10 mouse cellular contexts compared by ENCODE assay signal in the genomic region with DNA sequence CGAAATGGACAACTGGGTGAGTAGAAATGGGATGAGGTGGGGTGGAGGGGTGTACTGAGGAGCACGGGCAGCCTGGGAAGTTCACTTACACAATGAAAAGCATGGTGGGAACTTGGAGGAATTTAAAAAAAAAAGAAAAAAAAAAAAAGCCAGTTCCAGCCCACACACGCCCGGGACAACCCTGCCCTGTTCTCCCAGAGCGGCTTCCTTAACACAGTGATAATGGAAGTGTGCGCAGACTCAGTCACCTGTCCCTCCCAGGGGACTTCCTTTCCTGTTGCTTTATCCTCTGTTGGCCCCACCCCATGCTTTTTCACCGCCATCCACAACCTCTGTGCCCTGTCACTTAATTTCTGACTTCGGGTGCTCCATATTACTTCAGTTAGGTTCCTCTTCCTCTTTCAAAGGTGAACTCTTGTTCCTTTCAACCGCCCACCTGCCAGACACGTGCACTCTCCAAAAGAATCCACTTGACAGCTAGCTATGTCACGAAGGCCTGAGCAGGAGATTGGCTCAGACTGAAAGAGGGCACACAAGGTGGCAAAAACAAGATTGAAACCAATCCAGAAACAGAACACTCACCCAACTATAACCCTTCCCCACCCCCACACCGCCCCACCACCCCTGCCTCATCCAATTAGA. TPM values are rescaled to one million over a fixed set of nuclear protein-coding genes. Genes with fewer than 3 reads are reported as not detected.
DNase-seq lines count a peak whose midpoint lies in the region; ATAC-seq and TF ChIP-seq lines count a peak whose summit lies in the region.
"Had no signal": no experiment of that assay in that cellular context is flagged by ENCODE, and none has a peak within 500 bp of the region (broad histone marks: within the 10 kb centered on the region; RNA-seq: fewer than 3 reads in every experiment).

No protein-coding gene starts in this region.

- H3K4me1 ChIP-seq in thymus, adult 2 months (replicated peaks; ENCODE audit: control insufficient read depth, insufficient read depth, low read length) = peaks cover 52% of the 10 kb centered on the region
- peaks cover 56% of the 10 kb centered on the region for H3K4me1 ChIP-seq in midbrain, embryonic 13.5 days (replicated peaks)

- H3K9me3 ChIP-seq in midbrain, embryonic 13.5 days = no peaks in the 10 kb centered on the region

- H3K27ac ChIP-seq in thymus, adult 2 months (ENCODE audit: control insufficient read depth, insufficient read depth, low read length) = peak overlapping the region; percentile 67
- H3K27ac ChIP-seq in midbrain, embryonic 13.5 days = no peak overlapping the region

- TF ChIP-seq CTCF in thymus, adult 2 months (IDR thresholded peaks at IDR 0.05; ENCODE audit: borderline replicate concordance, control insufficient read depth, extremely low read depth, insufficient read depth, low read length, poor library complexity) = no peak

- 11% methylated on average over 12 of the region's 12 CpGs for WGBS in thymus, adult 2 months
- WGBS in midbrain, embryonic 13.5 days = 5% methylated on average over 12 of the region's 12 CpGs

- H3K36me3 ChIP-seq in thymus, adult 2 months (ENCODE audit: control insufficient read depth, insufficient read depth, low read length) = no peaks in the 10 kb centered on the region
- H3K36me3 ChIP-seq in midbrain, embryonic 13.5 days = no peaks in the 10 kb centered on the region

- no peak overlapping the region for H3K9ac ChIP-seq in midbrain, embryonic 13.5 days (replicated peaks)

- H3K4me2 ChIP-seq in midbrain, embryonic 13.5 days (replicated peaks) = peak overlapping the region; percentile 83

- no peak for ATAC-seq in CD4-positive, CD25-positive, alpha-beta regulatory T cell, adult 4 months
- no peak for ATAC-seq in midbrain, embryonic 13.5 days

- peak overlapping the region; percentile 69 for H3K4me3 ChIP-seq in thymus, adult 2 months (ENCODE audit: control insufficient read depth, insufficient read depth, low read length)
- H3K4me3 ChIP-seq in midbrain, embryonic 13.5 days (replicated peaks) = peak overlapping the region; percentile 49

- peak; percentile 43 for DNase-seq in CD4-positive, CD25-positive, alpha-beta regulatory T cell, adult 2 months (ENCODE audit: low read depth, low spot score)
- DNase-seq in thymus, adult 2 months = peak; percentile 34
- no peak for DNase-seq in thymus, postnatal 10 days (ENCODE audit: low spot score in 2 of 2)
- no peak for DNase-seq in cerebellum, postnatal 36 days
- no peak for DNase-seq in adrenal gland, postnatal 25 days
- DNase-seq in cerebellum, postnatal 4 days (ENCODE audit: low spot score in 2 of 2) = no peak

- no peaks in the 10 kb centered on the region for H3K27me3 ChIP-seq in thymus, adult 2 months (ENCODE audit: control insufficient read depth, insufficient read depth, low read length)
- H3K27me3 ChIP-seq in midbrain, embryonic 13.5 days = peaks cover 98% of the 10 kb centered on the region

- TF ChIP-seq POLR2A in thymus, adult 2 months (IDR thresholded peaks at IDR 0.05; ENCODE audit: control insufficient read depth, extremely low read depth, insufficient read depth, low read length, poor library complexity) = no peak

RNA-seq across cellular contexts. Expression of a gene that starts 17.4 kb away (rescaled TPM):
- not detected for polyA plus RNA-seq in CD4-positive, CD25-positive, alpha-beta regulatory T cell, adult 4 months (2017; shearing (Covaris generic))
- polyA plus RNA-seq in thymus, adult 2 months (2012; rRNA removed) = 6.1 and 6.6 TPM in 2 replicates
- 8.0 and 11.8 TPM in 2 replicates for polyA plus RNA-seq in midbrain, embryonic 13.5 days (2015; fragmentation: Nextera tagmentation; extraction: Ambion mirVana)
- total RNA-seq in adrenal gland, postnatal 25 days (2021) = 0.39 TPM in 1 of 2 replicates, not detected in the other
- total RNA-seq: megakaryocyte-erythroid progenitor cell, adult 5-6 weeks had no signal

RNA-seq across cellular contexts. Expression of a gene that starts 35.0 kb away (rescaled TPM):
- polyA plus RNA-seq in CD4-positive, CD25-positive, alpha-beta regulatory T cell, adult 4 months (2017; shearing (Covaris generic)) = 1 to 10 TPM; 1.1 to 5.7 TPM
- 15.4 and 18.8 TPM in 2 replicates for polyA plus RNA-seq in thymus, adult 2 months (2012; rRNA removed)
- 0.17 and 0.41 TPM in 2 replicates for polyA plus RNA-seq in midbrain, embryonic 13.5 days (2015; fragmentation: Nextera tagmentation; extraction: Ambion mirVana)
- 3.9 and 5.1 TPM in 2 replicates for total RNA-seq in adrenal gland, postnatal 25 days (2021)

RNA-seq across cellular contexts. Expression of a gene that starts 42.0 kb away (rescaled TPM):
- not detected for polyA plus RNA-seq in CD4-positive, CD25-positive, alpha-beta regulatory T cell, adult 4 months (2017; shearing (Covaris generic))
- 6.6 TPM in 1 of 2 replicates, not detected in the other for polyA plus RNA-seq in thymus, adult 2 months (2012; rRNA removed)
- polyA plus RNA-seq in midbrain, embryonic 13.5 days (2015; fragmentation: Nextera tagmentation; extraction: Ambion mirVana) = not detected in 2 replicates
- total RNA-seq in adrenal gland, postnatal 25 days (2021) = not detected in 2 replicates
- total RNA-seq: megakaryocyte-erythroid progenitor cell, adult 5-6 weeks had no signal
- polyA plus RNA-seq: brain, embryonic 14.5 days had no signal

RNA-seq across cellular contexts. Expression of a gene that starts 44.6 kb away (rescaled TPM):
- 100 to 1,000 TPM; 240 to 266 TPM for polyA plus RNA-seq in CD4-positive, CD25-positive, alpha-beta regulatory T cell, adult 4 months (2017; shearing (Covaris generic))
- 480 and 627 TPM in 2 replicates for polyA plus RNA-seq in thymus, adult 2 months (2012; rRNA removed)
- 546 and 548 TPM in 2 replicates for polyA plus RNA-seq in midbrain, embryonic 13.5 days (2015; fragmentation: Nextera tagmentation; extraction: Ambion mirVana)
- 457 and 562 TPM in 2 replicates for total RNA-seq in adrenal gland, postnatal 25 days (2021)

RNA-seq across cellular contexts. Expression of a gene that starts 52.0 kb away (rescaled TPM):
- 10 to 100 TPM; 16.5 to 26.2 TPM for polyA plus RNA-seq in CD4-positive, CD25-positive, alpha-beta regulatory T cell, adult 4 months (2017; shearing (Covaris generic))
- polyA plus RNA-seq in thymus, adult 2 months (2012; rRNA removed) = 31.5 and 36.1 TPM in 2 replicates
- 32.6 and 33.7 TPM in 2 replicates for polyA plus RNA-seq in midbrain, embryonic 13.5 days (2015; fragmentation: Nextera tagmentation; extraction: Ambion mirVana)
- total RNA-seq in adrenal gland, postnatal 25 days (2021) = 27.6 and 30.4 TPM in 2 replicates

Comparison
In these comparisons a context has a peak if more than half of its experiments do, and no peak if none do; other contexts are left out.
1. DNase-seq: peak in CD4-positive, CD25-positive, alpha-beta regulatory T cell, adult 2 months (single experiment) and thymus, adult 2 months (single experiment); none in thymus, postnatal 10 days (0 of 2), cerebellum, postnatal 36 days (0 of 2), adrenal gland, postnatal 25 days (single experiment) and cerebellum, postnatal 4 days (0 of 2).